Mouse (Mus musculus) stomach, embryonic 14.5 days (tissue): ENCODE measurements around the gene Dstn. TPM values are rescaled to one million over a fixed set of nuclear protein-coding genes. Genes with fewer than 3 reads are reported as not detected.

Experiments
- ATAC-seq: fragments of 200-750 bp; cut with Nextera tagmentation; 2 replicates; pipeline ENCODE4 v1.8.0; 2017; ENCODE audit warnings: low read depth, moderate TSS enrichment; ENCODE audit not compliant: insufficient number of reproducible peaks, insufficient read depth, low FRiP score
- H3K27ac ChIP-seq: fragments of 300-500 bp; sonication (generic); 2 replicates; pipeline ENCODE4 v1.5.1; 2014; ENCODE audit warnings: mild to moderate bottlenecking, low read length, moderate library complexity, mixed read lengths
- H3K27me3 ChIP-seq: fragments of 300-500 bp; sonication (generic); 2 replicates; pipeline ENCODE4 v1.6.1; 2014; ENCODE audit warnings: low read length, control low read depth, mixed read lengths; ENCODE audit not compliant: control insufficient read depth, insufficient read depth
- H3K36me3 ChIP-seq: fragments of 300-500 bp; sonication (generic); 2 replicates; pipeline ENCODE4 v1.6.1; 2014; ENCODE audit warnings: mild to moderate bottlenecking, control low read depth, low read length, moderate library complexity, mixed read lengths; ENCODE audit not compliant: control insufficient read depth, insufficient read depth
- H3K4me1 ChIP-seq: fragments of 300-500 bp; sonication (generic); 2 replicates; pipeline ENCODE4 v1.6.1; 2014; ENCODE audit warnings: low read length, control low read depth, mixed read lengths; ENCODE audit not compliant: control insufficient read depth, insufficient read depth
- H3K4me2 ChIP-seq: fragments of 300-500 bp; sonication (generic); replicated peaks from 2 replicates; pipeline ENCODE4 v1.6.1; 2014; ENCODE audit warnings: low read depth, low read length, control low read depth
- H3K4me3 ChIP-seq: fragments of 300-500 bp; sonication (generic); 2 replicates; pipeline ENCODE4 v1.5.1; 2014; ENCODE audit warnings: low read depth, low read length, control low read depth
- H3K9ac ChIP-seq: fragments of 300-500 bp; sonication (generic); replicated peaks from 2 replicates; pipeline ENCODE4 v1.6.1; 2014; ENCODE audit warnings: low read depth, mild to moderate bottlenecking, control low read depth, low read length, moderate library complexity, mixed read lengths
- H3K9me3 ChIP-seq: fragments of 300-500 bp; sonication (generic); 2 replicates; pipeline ENCODE4 v1.6.1; 2016; ENCODE audit warnings: low read depth, low read length, control low read depth; ENCODE audit not compliant: control insufficient read depth
- WGBS: fragments of 180-500 bp; shearing (Covaris S2); extraction: QIAGEN DNeasy Blood & Tissue Kit; methylation state at CpG from one replicate; pipeline ENCODE4 v1.1.7; 2014; 5-methylcytosine and 5-hydroxymethylcytosine counted together
- polyA plus RNA-seq: library from polyadenylated mRNA; unstranded; fragments of >200 nt; fragmentation: Nextera tagmentation; extraction: Ambion mirVana; gene quantifications from 2 replicates; pipeline ENCODE4 v1.2.1, GENCODE M21; 2014

The Dstn gene
- polyA plus RNA-seq = 841 and 854 TPM in 2 replicates

DNA sequence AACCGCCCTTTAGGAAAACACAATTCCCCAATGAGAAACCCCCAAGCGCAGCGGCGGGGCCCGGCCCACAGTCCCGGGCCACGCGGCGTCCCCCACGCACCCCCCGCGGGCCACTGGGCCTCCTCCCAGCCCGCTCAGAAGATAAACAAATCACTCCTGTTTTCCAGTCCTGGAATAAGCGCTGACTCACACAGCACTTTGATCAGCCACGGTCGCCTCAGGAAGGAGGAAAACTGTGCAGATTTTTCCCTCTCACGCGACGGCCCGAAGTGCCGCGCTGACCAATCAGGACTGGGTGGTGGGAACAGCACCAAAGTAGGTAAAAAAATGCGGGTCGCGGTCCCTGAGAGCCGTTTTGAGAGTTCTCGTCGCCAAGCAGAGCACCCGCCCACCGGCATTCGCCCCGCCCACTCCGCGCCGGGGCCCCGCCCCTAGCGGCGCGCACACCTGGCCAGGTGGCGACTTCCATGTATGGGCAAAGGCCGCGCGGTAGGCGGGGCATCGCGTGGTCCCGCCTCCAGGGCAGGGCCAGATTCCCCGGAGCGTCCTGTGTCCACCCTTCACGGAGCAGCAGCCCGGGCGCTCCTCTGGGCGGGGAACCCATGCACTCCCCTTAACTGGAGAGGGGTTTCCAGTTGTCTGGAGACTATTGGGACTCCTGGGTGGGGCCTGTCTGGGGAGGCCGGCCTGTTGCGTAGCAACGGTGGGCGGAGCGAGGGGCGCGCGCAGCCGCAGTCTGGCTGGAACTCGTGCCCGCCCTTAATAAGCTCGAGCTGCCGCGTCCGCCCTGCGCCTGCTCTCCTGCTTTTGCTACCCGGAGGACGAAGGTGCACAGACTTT is at the start of gene Dstn:
Gene Dstn (plus strand): TSS at position 561 of the 840 bp plus-strand sequence.
- peak within 1 kb of the TSS; percentile 66 for H3K4me2 ChIP-seq
- peaks cover 24% of the 10 kb centered on the region for H3K4me1 ChIP-seq
- H3K36me3 ChIP-seq = no peaks in the 10 kb centered on the region
- H3K9me3 ChIP-seq = no peaks in the 10 kb centered on the region
- no peaks in the 10 kb centered on the region for H3K27me3 ChIP-seq
- H3K27ac ChIP-seq = peak within 1 kb of the TSS; percentile 99
- peak; percentile 98 for ATAC-seq
- WGBS = under 1% methylated on average over 71 of the region's 71 CpGs
- peak within 1 kb of the TSS; percentile 80 for H3K9ac ChIP-seq
- peak within 1 kb of the TSS; percentile 85 for H3K4me3 ChIP-seq

- 4% methylated on average over 6 of the region's 6 CpGs for WGBS
- ATAC-seq = no peak; the same call in 1 of the 2 replicates
- H3K4me2 ChIP-seq = no peak overlapping the region
These were observed 47.8 kb upstream of the Dstn start for GRCm38 (mm10) chr2:143867326-143867725.

DNA sequence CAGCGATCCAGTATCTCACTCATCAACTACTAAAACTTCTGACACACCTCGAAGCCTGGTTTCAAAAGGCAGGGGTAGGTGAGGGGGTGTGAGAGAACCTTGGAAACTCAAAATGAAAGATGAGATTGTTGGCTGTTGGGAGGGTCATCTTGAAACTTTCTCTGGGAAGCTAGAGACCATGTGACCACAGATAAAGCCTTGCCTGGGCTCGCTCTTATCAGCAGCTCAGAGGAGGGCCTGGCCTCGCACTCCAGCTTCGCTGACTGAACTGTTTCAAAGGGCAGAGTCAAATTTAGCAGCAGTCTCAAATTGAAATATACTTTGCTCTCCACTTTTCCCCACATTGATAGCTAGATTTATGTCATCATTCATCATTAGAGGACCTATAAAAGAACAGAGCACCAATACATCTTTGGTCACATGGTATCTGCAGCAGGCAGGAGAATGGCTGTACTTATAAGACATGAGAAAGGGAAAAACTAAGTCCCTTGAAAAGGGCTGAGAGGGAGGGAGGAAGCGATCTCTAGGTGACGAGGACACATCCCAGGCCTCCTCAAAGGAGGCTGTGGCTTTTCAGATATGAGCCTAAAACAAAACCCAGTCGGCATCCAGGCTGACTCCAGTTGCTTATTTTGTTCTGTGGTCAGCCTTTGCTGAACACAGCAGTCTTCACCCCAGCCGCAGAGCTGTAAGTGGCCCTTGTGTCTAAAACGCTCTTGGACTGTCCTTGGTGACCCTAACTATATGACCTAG is 44.0 kb upstream of the Dstn start:
- Histone ChIP-seq H3K9me3 (no peaks in the 10 kb centered on the region), H3K4me3 (no peak overlapping the region), H3K27me3 (no peaks in the 10 kb centered on the region), H3K4me1 (peaks cover 2% of the 10 kb centered on the region; the same call in 1 of the 2 replicates), H3K4me2 (no peak overlapping the region), H3K9ac (no peak overlapping the region), H3K27ac (no peak overlapping the region), H3K36me3 (no peaks in the 10 kb centered on the region)
- peak; percentile 82 for ATAC-seq
- 38% methylated on average over 10 of the region's 10 CpGs for WGBS

More at GRCm38 (mm10) chr2:143867326-143867725, 47.8 kb upstream of the Dstn start:
- Histone ChIP-seq H3K9ac (no peak overlapping the region), H3K36me3 (no peaks in the 10 kb centered on the region), H3K9me3 (no peaks in the 10 kb centered on the region), H3K27ac (no peak overlapping the region), H3K27me3 (no peaks in the 10 kb centered on the region), H3K4me1 (no peaks in the 10 kb centered on the region), H3K4me3 (no peak overlapping the region)

- Histone ChIP-seq H3K27ac (no peak overlapping the region), H3K36me3 (no peaks in the 10 kb centered on the region), H3K4me3 (no peak overlapping the region), H3K27me3 (no peaks in the 10 kb centered on the region), H3K4me1 (peaks cover 7% of the 10 kb centered on the region), H3K9ac (no peak overlapping the region), H3K4me2 (no peak overlapping the region), H3K9me3 (no peaks in the 10 kb centered on the region)
- WGBS = 47% methylated on average over 1 of the region's 1 CpGs
- ATAC-seq = no peak
These were observed 39.1 kb upstream of the Dstn start for GRCm38 (mm10) chr2:143876026-143876425.

- H3K36me3 ChIP-seq = no peaks in the 10 kb centered on the region
- H3K27me3 ChIP-seq = no peaks in the 10 kb centered on the region
- peak; percentile 67; the same call in 1 of the 2 replicates for ATAC-seq
- no peak overlapping the region for H3K4me2 ChIP-seq
- H3K4me3 ChIP-seq = no peak overlapping the region
- no peaks in the 10 kb centered on the region for H3K9me3 ChIP-seq
- 66% methylated on average over 4 of the region's 4 CpGs for WGBS
- peaks cover 7% of the 10 kb centered on the region for H3K4me1 ChIP-seq
- H3K9ac ChIP-seq = no peak overlapping the region
- no peak overlapping the region for H3K27ac ChIP-seq
These were observed 38.0 kb upstream of the Dstn start for GRCm38 (mm10) chr2:143876929-143877632.

- H3K4me2 ChIP-seq = no peak overlapping the region
- no peak overlapping the region for H3K27ac ChIP-seq
- no peak overlapping the region for H3K4me3 ChIP-seq
- H3K4me1 ChIP-seq = peaks cover 7% of the 10 kb centered on the region
- no peak for ATAC-seq
- H3K9ac ChIP-seq = no peak overlapping the region
- H3K36me3 ChIP-seq = no peaks in the 10 kb centered on the region
- no peaks in the 10 kb centered on the region for H3K27me3 ChIP-seq
- H3K9me3 ChIP-seq = no peaks in the 10 kb centered on the region
- WGBS = 87% methylated on average over 6 of the region's 6 CpGs
These were observed 35.8 kb upstream of the Dstn start for GRCm38 (mm10) chr2:143879311-143879710.

GRCm38 (mm10) chr2:143882002-143882401 is 33.1 kb upstream of the Dstn start:
- no peak overlapping the region for H3K4me3 ChIP-seq
- no peak overlapping the region for H3K4me2 ChIP-seq
- no peaks in the 10 kb centered on the region for H3K27me3 ChIP-seq
- no peaks in the 10 kb centered on the region for H3K4me1 ChIP-seq
- H3K36me3 ChIP-seq = no peaks in the 10 kb centered on the region
- no peak for ATAC-seq
- 93% methylated on average over 4 of the region's 4 CpGs for WGBS
- H3K9me3 ChIP-seq = no peaks in the 10 kb centered on the region
- H3K9ac ChIP-seq = no peak overlapping the region
- no peak overlapping the region for H3K27ac ChIP-seq

GRCm38 (mm10) chr2:143882606-143883288 is 32.4 kb upstream of the Dstn start:
- Histone ChIP-seq H3K27me3 (no peaks in the 10 kb centered on the region), H3K36me3 (no peaks in the 10 kb centered on the region), H3K27ac (no peak overlapping the region), H3K4me2 (no peak overlapping the region), H3K4me1 (no peaks in the 10 kb centered on the region), H3K9ac (no peak overlapping the region), H3K9me3 (no peaks in the 10 kb centered on the region), H3K4me3 (no peak overlapping the region)
- ATAC-seq = no peak
- 82% methylated on average over 10 of the region's 10 CpGs for WGBS
